Mouse (Mus musculus) stomach, postnatal 0 days (tissue): ENCODE results near the gene Azin2. TPM values are rescaled to one million over a fixed set of nuclear protein-coding genes. Genes with fewer than 3 reads are reported as not detected.

Experiments
- ATAC-seq: fragments of 200-750 bp; cut with Nextera tagmentation; 2 replicates; pipeline ENCODE4 v1.8.0; 2017; ENCODE audit not compliant: low FRiP score, low TSS enrichment
- DNase-seq: peaks from one replicate; pipeline ENCODE4 v3.0.0-alpha.2; 2016; ENCODE audit warnings: low spot score
- H3K27ac ChIP-seq: fragments of 300-500 bp; sonication (generic); replicated peaks from 2 replicates; pipeline ENCODE4 v1.5.1; 2014; ENCODE audit warnings: mild to moderate bottlenecking, control low read depth
- H3K27me3 ChIP-seq: fragments of 300-500 bp; sonication (generic); 2 replicates; pipeline ENCODE4 v1.6.1; 2014; ENCODE audit warnings: low read length; ENCODE audit not compliant: control insufficient read depth, insufficient read depth
- H3K36me3 ChIP-seq: fragments of 300-500 bp; sonication (generic); 2 replicates; pipeline ENCODE4 v1.6.1; 2014; ENCODE audit warnings: low read length, mixed read lengths; ENCODE audit not compliant: control insufficient read depth, insufficient read depth
- H3K4me1 ChIP-seq: fragments of 300-500 bp; sonication (generic); replicated peaks from 2 replicates; pipeline ENCODE4 v1.6.1; 2014; ENCODE audit warnings: antibody characterized with exemption; ENCODE audit not compliant: control insufficient read depth, insufficient read depth
- H3K4me2 ChIP-seq: fragments of 300-500 bp; sonication (generic); replicated peaks from 2 replicates; pipeline ENCODE4 v1.6.1; 2014; ENCODE audit warnings: low read depth, mild to moderate bottlenecking, control low read depth, moderate library complexity
- H3K4me3 ChIP-seq: fragments of 300-500 bp; sonication (generic); 2 replicates; pipeline ENCODE4 v1.5.1; 2014; ENCODE audit warnings: low read depth, low read length, control low read depth
- H3K9ac ChIP-seq: fragments of 300-500 bp; sonication (generic); 2 replicates; pipeline ENCODE4 v1.6.1; 2014; ENCODE audit warnings: mild to moderate bottlenecking, low read length, control low read depth, mixed read lengths
- H3K9me3 ChIP-seq: fragments of 300-500 bp; sonication (generic); 2 replicates; pipeline ENCODE4 v1.6.1; 2016; ENCODE audit warnings: low read length; ENCODE audit not compliant: control insufficient read depth
- CTCF ChIP-seq: IDR thresholded peaks from 2 replicates; pipeline ENCODE4 v1.5.1; 2016; ENCODE audit warnings: antibody characterized with exemption, low read depth, mild to moderate bottlenecking, moderate library complexity
- EP300 ChIP-seq: optimal IDR thresholded peaks from 2 replicates; pipeline ENCODE3; 2016; ENCODE audit warnings: antibody characterized with exemption
- WGBS: fragments of 180-500 bp; shearing (Covaris S2); extraction: QIAGEN DNeasy Blood & Tissue Kit; methylation state at CpG from one replicate; pipeline ENCODE4 v1.1.7; 2014; 5-methylcytosine and 5-hydroxymethylcytosine counted together
- polyA plus RNA-seq: library from polyadenylated mRNA; unstranded; fragments of >200 nt; fragmentation: Nextera tagmentation; extraction: Ambion mirVana; gene quantifications from 2 replicates; pipeline ENCODE4 v1.2.1, GENCODE M21; 2015

The Azin2 gene
- polyA plus RNA-seq, 1 experiment from 2014 or later = 10.8 TPM

GRCm38 (mm10) chr4:128983151-128983550 lies 20.9 kb upstream of the Azin2 start:
- no peak for TF ChIP-seq EP300
- TF ChIP-seq CTCF = no peak
- DNase-seq (no peak), ATAC-seq (no peak)
- no peak overlapping the region for H3K27ac ChIP-seq
- no peak overlapping the region for H3K9ac ChIP-seq
- H3K9me3 ChIP-seq = no peaks in the 10 kb centered on the region
- no peaks in the 10 kb centered on the region for H3K36me3 ChIP-seq
- 53% methylated on average over 2 of the region's 2 CpGs for WGBS
- H3K4me3 ChIP-seq = no peak overlapping the region
- no peaks in the 10 kb centered on the region for H3K27me3 ChIP-seq
- no peak overlapping the region for H3K4me2 ChIP-seq
- no peaks in the 10 kb centered on the region for H3K4me1 ChIP-seq

GRCm38 (mm10) chr4:128981833-128982180 lies 19.6 kb upstream of the Azin2 start:
- TF ChIP-seq EP300 = no peak
- no peak for TF ChIP-seq CTCF
- Histone ChIP-seq H3K27me3 (no peaks in the 10 kb centered on the region), H3K36me3 (no peaks in the 10 kb centered on the region), H3K4me1 (no peaks in the 10 kb centered on the region), H3K9ac (no peak overlapping the region), H3K4me3 (no peak overlapping the region), H3K9me3 (no peaks in the 10 kb centered on the region), H3K4me2 (no peak overlapping the region), H3K27ac (no peak overlapping the region)
- ATAC-seq = no peak
- WGBS = 74% methylated on average over 11 of the region's 11 CpGs
- DNase-seq = no peak

- ATAC-seq = no peak
- no peak for DNase-seq
- Histone ChIP-seq H3K27me3 (no peaks in the 10 kb centered on the region), H3K9me3 (no peaks in the 10 kb centered on the region), H3K9ac (no peak overlapping the region), H3K4me1 (no peaks in the 10 kb centered on the region), H3K36me3 (no peaks in the 10 kb centered on the region), H3K4me3 (no peak overlapping the region), H3K4me2 (no peak overlapping the region), H3K27ac (no peak overlapping the region)
- no peak for TF ChIP-seq EP300
- no peak for TF ChIP-seq CTCF
- WGBS = 74% methylated on average over 12 of the region's 12 CpGs
Observed at GRCm38 (mm10) chr4:128980890-128981832, 18.9 kb upstream of the Azin2 start.

- Histone ChIP-seq H3K36me3 (no peaks in the 10 kb centered on the region), H3K27me3 (no peaks in the 10 kb centered on the region), H3K4me1 (no peaks in the 10 kb centered on the region), H3K9me3 (no peaks in the 10 kb centered on the region), H3K4me3 (no peak overlapping the region), H3K27ac (no peak overlapping the region), H3K9ac (no peak overlapping the region), H3K4me2 (no peak overlapping the region)
- WGBS = 32% methylated on average over 1 of the region's 1 CpGs
- DNase-seq = no peak
- no peak for ATAC-seq
- no peak for TF ChIP-seq EP300
Observed at GRCm38 (mm10) chr4:128978634-128979033, 16.4 kb upstream of the Azin2 start.

- Histone ChIP-seq H3K4me1 (no peaks in the 10 kb centered on the region), H3K4me2 (no peak overlapping the region), H3K9me3 (no peaks in the 10 kb centered on the region), H3K36me3 (no peaks in the 10 kb centered on the region), H3K27me3 (no peaks in the 10 kb centered on the region), H3K27ac (no peak overlapping the region), H3K4me3 (no peak overlapping the region), H3K9ac (no peak overlapping the region)
- TF ChIP-seq EP300 = no peak
- TF ChIP-seq CTCF = no peak
- 56% methylated on average over 3 of the region's 3 CpGs for WGBS
- ATAC-seq = no peak
- DNase-seq = no peak
Observed at GRCm38 (mm10) chr4:128977217-128977616, 15.0 kb upstream of the Azin2 start.

GRCm38 (mm10) chr4:128976577-128976976 lies 14.3 kb upstream of the Azin2 start:
- Histone ChIP-seq H3K36me3 (no peaks in the 10 kb centered on the region), H3K4me2 (no peak overlapping the region), H3K4me3 (no peak overlapping the region), H3K27me3 (no peaks in the 10 kb centered on the region), H3K27ac (no peak overlapping the region), H3K4me1 (no peaks in the 10 kb centered on the region), H3K9ac (no peak overlapping the region), H3K9me3 (no peaks in the 10 kb centered on the region)
- ATAC-seq (no peak), DNase-seq (no peak)
- TF ChIP-seq CTCF (no peak), EP300 (no peak)
- WGBS = 67% methylated on average over 4 of the region's 4 CpGs
